Mouse (Mus musculus): ENCODE data around the gene Fbxw21.

DNA sequence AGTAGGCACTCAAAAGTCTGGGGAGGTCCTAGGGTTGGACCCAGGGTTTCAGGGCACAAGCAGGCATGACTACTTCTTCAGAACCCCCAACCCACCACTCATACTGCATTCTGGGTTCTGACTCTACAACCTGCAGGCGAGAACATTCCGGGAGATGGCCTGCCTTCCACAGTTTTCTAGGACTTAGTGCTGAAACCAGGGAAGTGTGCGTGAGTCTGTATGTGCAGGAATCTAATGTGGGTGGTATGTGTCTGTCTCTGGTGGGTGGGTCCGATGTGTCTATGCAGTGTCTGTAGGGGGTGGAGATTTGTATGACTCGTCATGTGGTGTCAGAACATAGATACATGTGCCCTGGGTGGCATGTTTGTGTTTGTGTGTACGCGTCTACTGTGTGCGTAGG, 63.5 kb downstream of the Fbxw21 start:
- TF ChIP-seq CTCF (IDR thresholded peaks at IDR 0.05; ENCODE audit: borderline replicate concordance, insufficient read depth, low read length), result no peak
- no peak for TF ChIP-seq POLR2A (IDR thresholded peaks at IDR 0.05; ENCODE audit: low read depth, low read length)

Measured in embryonic fibroblast, embryonic 13.5 days (primary cell).